Mouse (Mus musculus) small intestine, adult 2 months (tissue): Measurements from ENCODE around the gene Aqp6. TPM values are rescaled to one million over a fixed set of nuclear protein-coding genes. Genes with fewer than 3 reads are reported as not detected.

Experiments used
- H3K27ac ChIP-seq: fragments of 200-500 bp; 2 replicates; pipeline ENCODE4 v1.5.1; 2012; ENCODE audit warnings: low read depth, low read length, control low read depth, inconsistent platforms; ENCODE audit not compliant: insufficient read depth
- H3K27me3 ChIP-seq: fragments of 200-500 bp; 2 replicates; pipeline ENCODE4 v1.6.1; 2012; ENCODE audit warnings: mild to moderate bottlenecking, moderate library complexity, low read length, inconsistent platforms; ENCODE audit not compliant: control insufficient read depth, insufficient read depth
- H3K36me3 ChIP-seq: fragments of 200-500 bp; 2 replicates; pipeline ENCODE4 v1.6.1; 2012; ENCODE audit warnings: mild to moderate bottlenecking, low read length, control low read depth, inconsistent platforms; ENCODE audit not compliant: control insufficient read depth, insufficient read depth
- H3K4me1 ChIP-seq: fragments of 200-500 bp; 2 replicates; pipeline ENCODE4 v1.6.1; 2012; ENCODE audit warnings: low read length, inconsistent platforms, mixed read lengths; ENCODE audit not compliant: control insufficient read depth, insufficient read depth, insufficient read length
- H3K4me3 ChIP-seq: fragments of 200-500 bp; 2 replicates; pipeline ENCODE4 v1.5.1; 2012; ENCODE audit warnings: low read depth, mild to moderate bottlenecking, control low read depth, inconsistent platforms, low read length, moderate library complexity
- CTCF ChIP-seq: fragments of 200-500 bp; IDR thresholded peaks from 2 replicates; pipeline ENCODE4 v1.5.1; 2012; ENCODE audit warnings: low read depth, mild to moderate bottlenecking, control low read depth, inconsistent platforms, low read length, moderate library complexity, mixed read lengths; ENCODE audit not compliant: insufficient replicate concordance, insufficient read length; ENCODE audit errors: extremely low read depth
- POLR2A ChIP-seq: fragments of 200-500 bp; IDR thresholded peaks from 2 replicates; pipeline ENCODE4 v1.6.1; 2012; ENCODE audit warnings: low read depth, mild to moderate bottlenecking, control low read depth, inconsistent platforms, low read length, moderate library complexity
- WGBS: fragments of 180-500 bp; shearing (Covaris S2); methylation state at CpG from one replicate; pipeline ENCODE4 v1.1.7; 2018; 5-methylcytosine and 5-hydroxymethylcytosine counted together
- polyA plus RNA-seq: library from polyadenylated mRNA; depleted of rRNA; stranded (reverse); fragments of >200 nt; gene quantifications from 2 replicates; pipeline ENCODE4 v1.2.3, GENCODE M21; 2012

Gene Aqp6
- polyA plus RNA-seq, 1 experiment, result not detected

DNA sequence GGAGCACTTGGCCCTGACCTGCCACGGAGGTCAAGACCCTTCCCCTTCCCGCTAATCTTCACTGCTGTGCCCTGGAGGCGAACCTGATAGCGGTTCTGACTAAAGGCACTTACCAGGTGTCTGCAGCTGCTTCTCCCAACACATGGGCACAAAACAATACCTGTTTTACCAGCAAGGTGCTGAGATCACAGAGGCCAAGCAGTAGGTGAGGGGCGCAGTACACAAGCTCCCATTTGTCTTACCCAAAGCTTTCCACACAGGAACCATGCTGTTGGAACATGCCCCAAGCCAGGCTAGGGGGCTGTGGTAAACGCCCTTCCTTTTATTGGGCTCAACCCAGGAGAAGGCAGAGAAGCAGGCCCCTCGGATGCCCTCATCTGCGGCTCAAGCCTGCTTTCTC is 3.6 kb upstream of the Aqp6 start:
- no peak for TF ChIP-seq POLR2A
- TF ChIP-seq CTCF, result no peak
- no peaks in the 10 kb centered on the region for H3K36me3 ChIP-seq
- peaks cover 7% of the 10 kb centered on the region for H3K27me3 ChIP-seq
- H3K4me1 ChIP-seq, result no peaks in the 10 kb centered on the region
- 59% methylated on average over 8 of the region's 8 CpGs for WGBS
- no peak overlapping the region for H3K27ac ChIP-seq
- H3K4me3 ChIP-seq, result no peak overlapping the region

DNA sequence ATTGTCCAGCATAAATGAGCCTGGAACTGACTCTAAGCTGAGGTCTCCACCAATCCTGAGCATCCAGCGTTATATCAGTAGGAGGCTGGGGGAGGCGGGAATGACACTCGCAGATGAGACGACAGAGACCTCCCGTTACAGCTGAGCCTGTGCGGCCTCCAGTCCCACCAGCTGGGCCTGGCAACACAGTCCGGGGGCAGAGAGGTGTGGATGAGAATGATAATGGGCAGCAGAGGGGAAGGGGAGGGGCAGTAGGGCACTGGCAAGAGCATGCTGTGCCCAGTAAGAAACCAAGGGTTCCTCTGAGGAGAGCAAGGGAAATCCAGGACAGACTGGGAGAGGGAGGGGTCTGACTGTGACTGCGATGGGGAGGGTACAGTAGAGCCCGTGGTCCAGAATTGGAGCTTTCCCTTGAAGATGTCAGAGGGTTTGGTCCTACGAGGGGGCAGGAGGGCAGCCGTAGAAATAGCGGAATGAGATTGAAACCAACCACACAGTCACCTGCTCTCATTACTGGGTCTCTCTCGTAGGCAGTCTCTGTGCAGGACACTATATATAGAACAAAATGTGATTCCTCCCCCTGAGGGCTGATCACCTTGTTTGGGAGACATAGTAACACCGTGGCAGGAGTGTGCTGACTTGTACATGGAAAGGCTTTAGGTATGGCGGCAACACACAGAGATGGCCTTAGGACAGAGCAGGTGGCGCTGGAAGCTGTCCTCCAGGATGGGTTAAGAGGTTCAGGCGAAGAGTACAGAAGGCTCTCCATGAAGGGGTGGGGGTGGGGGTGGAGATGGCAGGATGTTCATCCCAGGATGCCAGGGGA is 1.7 kb upstream of the Aqp6 start:
- TF ChIP-seq CTCF (no peak), POLR2A (no peak)
- H3K4me3 ChIP-seq, result no peak overlapping the region
- H3K27me3 ChIP-seq, result peaks cover 7% of the 10 kb centered on the region
- H3K36me3 ChIP-seq, result no peaks in the 10 kb centered on the region
- H3K27ac ChIP-seq, result no peak overlapping the region
- no peaks in the 10 kb centered on the region for H3K4me1 ChIP-seq
- WGBS, result 66% methylated on average over 17 of the region's 17 CpGs

DNA sequence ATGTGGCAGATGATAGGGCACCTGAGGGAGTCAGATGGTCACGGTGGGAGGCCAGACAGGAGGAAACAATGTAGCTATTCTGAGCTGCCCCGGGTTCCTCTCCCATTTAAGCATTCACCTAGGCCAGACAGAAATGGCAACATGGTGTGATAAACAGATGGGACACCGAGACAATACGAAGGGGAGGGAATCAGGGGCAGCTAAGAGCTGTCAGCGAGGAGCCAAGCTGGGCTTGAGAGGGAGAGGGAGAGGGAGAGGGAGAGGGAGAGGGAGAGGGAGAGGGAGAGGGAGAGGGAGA is 572 bp downstream of the Aqp6 start:
- H3K27me3 ChIP-seq, result peaks cover 10% of the 10 kb centered on the region
- 55% methylated on average over 5 of the region's 5 CpGs for WGBS
- TF ChIP-seq POLR2A (no peak), CTCF (no peak)

DNA sequence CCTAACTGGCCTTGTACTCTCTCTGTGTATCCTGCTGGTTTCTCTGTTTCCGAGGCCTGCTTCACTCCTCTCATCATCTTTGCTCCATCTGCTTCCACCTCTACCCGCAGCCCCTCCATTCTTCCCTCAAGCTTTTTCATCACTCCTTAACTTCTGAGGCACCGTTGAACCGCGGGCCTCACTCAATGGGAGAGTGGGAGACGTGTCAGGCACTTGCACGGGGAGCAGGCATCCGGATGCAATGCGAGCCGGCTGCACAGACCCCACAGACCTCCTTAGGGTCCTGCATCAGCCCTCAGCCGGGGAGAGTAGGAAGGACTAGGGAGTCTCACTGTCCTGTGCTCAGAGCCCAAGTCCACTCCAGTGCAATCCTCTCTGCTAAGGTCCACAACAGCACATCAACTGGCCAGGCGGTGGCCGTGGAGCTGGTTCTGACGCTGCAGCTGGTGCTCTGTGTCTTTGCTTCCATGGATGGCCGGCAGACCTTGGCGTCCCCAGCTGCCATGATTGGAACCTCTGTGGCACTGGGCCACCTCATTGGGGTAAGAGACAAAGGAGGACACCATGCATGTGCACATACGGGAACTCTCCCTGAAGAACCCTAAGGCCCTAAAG is 1.1 kb downstream of the Aqp6 start:
- H3K4me3 ChIP-seq, result no peak overlapping the region
- H3K27ac ChIP-seq, result no peak overlapping the region
- H3K4me1 ChIP-seq, result no peaks in the 10 kb centered on the region; the same call in 1 of the 2 replicates
- 91% methylated on average over 17 of the region's 17 CpGs for WGBS
- H3K36me3 ChIP-seq, result no peaks in the 10 kb centered on the region
- TF ChIP-seq CTCF (no peak), POLR2A (no peak)
- H3K27me3 ChIP-seq, result peaks cover 10% of the 10 kb centered on the region

More for the DNA sequence above, 572 bp downstream of the Aqp6 start:
- H3K27ac ChIP-seq, result no peak overlapping the region
- H3K4me3 ChIP-seq, result no peak overlapping the region
- H3K4me1 ChIP-seq, result no peaks in the 10 kb centered on the region; the same call in 1 of the 2 replicates
- no peaks in the 10 kb centered on the region for H3K36me3 ChIP-seq

DNA sequence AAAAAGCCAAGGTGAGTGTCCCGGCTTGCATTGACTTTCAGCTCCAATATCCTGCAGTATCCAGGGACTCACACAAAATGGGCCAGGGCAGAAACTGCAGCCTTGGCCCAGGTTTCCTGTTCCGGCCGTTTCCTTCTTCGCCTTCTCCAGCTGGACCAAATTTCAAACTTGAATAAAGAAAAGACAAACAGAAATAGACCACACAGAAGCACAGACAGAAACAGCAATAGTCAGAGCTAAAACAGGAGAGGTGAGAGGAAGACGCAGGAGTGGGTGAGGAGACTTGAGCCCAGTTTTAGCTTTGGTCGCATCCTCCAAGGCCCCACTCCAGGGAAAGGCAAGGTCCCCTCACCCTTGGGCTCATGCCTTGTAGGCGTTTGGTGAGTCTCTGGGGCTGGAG is 2.0 kb downstream of the Aqp6 start:
- H3K36me3 ChIP-seq, result no peaks in the 10 kb centered on the region
- no peaks in the 10 kb centered on the region; the same call in 1 of the 2 replicates for H3K4me1 ChIP-seq
- TF ChIP-seq CTCF (no peak), POLR2A (no peak)
- H3K27me3 ChIP-seq, result peaks cover 10% of the 10 kb centered on the region
- 79% methylated on average over 7 of the region's 7 CpGs for WGBS
- no peak overlapping the region for H3K4me3 ChIP-seq
- H3K27ac ChIP-seq, result no peak overlapping the region

DNA sequence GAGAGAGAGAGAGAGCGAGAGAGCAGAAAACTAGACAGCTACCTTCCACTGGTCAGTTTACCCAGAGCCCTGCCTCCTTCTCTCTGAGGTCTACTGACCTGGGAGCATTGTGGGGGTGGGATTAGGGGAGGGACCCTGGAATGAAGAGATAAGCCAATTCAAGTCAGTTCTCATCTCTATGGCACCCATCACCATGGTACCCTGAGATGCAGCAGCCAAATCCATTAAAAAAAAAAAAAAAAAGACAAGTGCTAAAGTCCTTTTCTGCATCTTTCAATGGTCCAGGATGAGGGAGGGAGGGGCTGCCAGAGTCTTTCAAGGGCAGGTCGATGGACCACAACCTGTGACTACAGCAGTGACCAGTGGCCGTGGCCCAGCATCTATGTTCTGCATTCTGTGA is 4.4 kb downstream of the Aqp6 start:
- H3K4me3 ChIP-seq, result no peak overlapping the region
- 0 out of 2 replicates have a peak, but pooled peaks cover 4% of the 10 kb centered on the region for H3K27me3 ChIP-seq
- TF ChIP-seq CTCF (no peak), POLR2A (no peak)
- WGBS, result 76% methylated on average over 3 of the region's 3 CpGs
- H3K36me3 ChIP-seq, result no peaks in the 10 kb centered on the region
- H3K27ac ChIP-seq, result no peak overlapping the region
- H3K4me1 ChIP-seq, result no peaks in the 10 kb centered on the region; the same call in 1 of the 2 replicates

DNA sequence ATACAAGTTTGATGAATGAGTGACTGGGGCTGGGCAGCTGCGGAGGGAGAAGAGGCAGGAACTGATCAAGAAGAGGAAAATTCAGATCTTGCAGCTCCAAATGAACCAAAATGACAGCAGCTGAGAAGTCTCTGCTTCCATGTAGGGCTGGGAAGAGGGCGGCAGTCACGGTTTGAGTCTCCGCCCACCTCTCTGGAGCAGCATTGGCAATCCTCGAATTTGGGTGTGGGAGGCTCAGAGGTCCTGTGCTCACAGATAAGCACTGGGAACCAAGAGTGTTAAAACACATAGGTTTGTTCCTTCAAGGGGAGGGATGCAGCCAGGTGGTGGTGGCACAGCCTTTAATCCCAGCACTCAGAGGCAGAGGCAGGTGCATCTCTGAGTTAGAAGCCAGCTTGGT is 5.3 kb downstream of the Aqp6 start:
- Histone ChIP-seq H3K27me3 (0 out of 2 replicates have a peak, but pooled peaks cover 3% of the 10 kb centered on the region), H3K36me3 (no peaks in the 10 kb centered on the region), H3K4me1 (no peaks in the 10 kb centered on the region; the same call in 1 of the 2 replicates), H3K4me3 (no peak overlapping the region), H3K27ac (no peak overlapping the region)
- no peak for TF ChIP-seq CTCF
- no peak for TF ChIP-seq POLR2A
- WGBS, result 15% methylated on average over 5 of the region's 5 CpGs
